Mouse (Mus musculus) spleen, adult 2 months (tissue): Measurements from ENCODE around the gene Chaf1a. TPM values are rescaled to one million over a fixed set of nuclear protein-coding genes. Genes with fewer than 3 reads are reported as not detected.
"Not testable (repeated sequence)": the region's sequence is repeated elsewhere in the genome, so short reads cannot be mapped to it uniquely, and the experiment has no call there.

Experiments used
- DNase-seq, 2 experiments: peaks; one replicate each; pipeline versions ENCODE4 v3.0.0 to v3.0.0-alpha.2; 2012 to 2021; ENCODE audit warnings: low spot score in 2 of 2, low read depth in 1 of 2
- H3K27ac ChIP-seq: fragments of 200-500 bp; 2 replicates; pipeline ENCODE4 v1.5.1; 2012; ENCODE audit warnings: low read length, inconsistent platforms; ENCODE audit not compliant: insufficient read depth
- H3K27me3 ChIP-seq: fragments of 200-500 bp; 2 replicates; pipeline ENCODE4 v1.6.1; 2012; ENCODE audit warnings: mild to moderate bottlenecking, moderate library complexity, low read length, inconsistent platforms; ENCODE audit not compliant: control insufficient read depth, insufficient read depth
- H3K36me3 ChIP-seq: fragments of 200-500 bp; 2 replicates; pipeline ENCODE4 v1.6.1; 2012; ENCODE audit warnings: mild to moderate bottlenecking, low read length, inconsistent platforms; ENCODE audit not compliant: control insufficient read depth, insufficient read depth
- H3K4me1 ChIP-seq: fragments of 200-500 bp; 2 replicates; pipeline ENCODE4 v1.6.1; 2011; ENCODE audit warnings: inconsistent platforms; ENCODE audit not compliant: control insufficient read depth, insufficient read depth, insufficient read length
- H3K4me3 ChIP-seq: fragments of 200-500 bp; 2 replicates; pipeline ENCODE4 v1.5.1; 2011; ENCODE audit warnings: mild to moderate bottlenecking, inconsistent platforms; ENCODE audit not compliant: insufficient read depth, insufficient read length; ENCODE audit errors: extremely low read depth
- CTCF ChIP-seq: fragments of 200-500 bp; IDR thresholded peaks from 2 replicates; pipeline ENCODE4 v1.5.1; 2011; ENCODE audit warnings: mild to moderate bottlenecking, inconsistent platforms; ENCODE audit not compliant: insufficient read depth, insufficient read length, insufficient replicate concordance; ENCODE audit errors: extremely low read depth
- POLR2A ChIP-seq: fragments of 200-500 bp; IDR thresholded peaks from 2 replicates; pipeline ENCODE4 v1.6.1; 2011; ENCODE audit warnings: low read depth, low read length, inconsistent platforms
- WGBS: fragments of 180-500 bp; shearing (Covaris S2); methylation state at CpG from one replicate; pipeline ENCODE4 v1.1.7; 2018; 5-methylcytosine and 5-hydroxymethylcytosine counted together
- polyA plus RNA-seq: library from polyadenylated mRNA; depleted of rRNA; stranded (reverse); fragments of >200 nt; gene quantifications from 2 replicates; pipeline ENCODE4 v1.2.3, GENCODE M21; 2012

The Chaf1a gene
- polyA plus RNA-seq, 1 experiment: 2.8 TPM

GRCm38 (mm10) chr17:56057381-56058120 lies 17.3 kb downstream of the Chaf1a start:
- WGBS: 98% methylated on average over 11 of the region's 11 CpGs
- no peak overlapping the region for H3K27ac ChIP-seq
- H3K4me1 ChIP-seq: no peaks in the 10 kb centered on the region
- DNase-seq: no peak
- no peak overlapping the region for H3K4me3 ChIP-seq
- TF ChIP-seq CTCF (no peak), POLR2A (no peak)
- H3K27me3 ChIP-seq: no peaks in the 10 kb centered on the region
- H3K36me3 ChIP-seq: peaks cover 8% of the 10 kb centered on the region

- Histone ChIP-seq H3K27me3 (no peaks in the 10 kb centered on the region), H3K4me3 (no peak overlapping the region), H3K36me3 (peaks cover 8% of the 10 kb centered on the region), H3K4me1 (no peaks in the 10 kb centered on the region), H3K27ac (no peak overlapping the region)
- WGBS: 91% methylated on average over 7 of the region's 7 CpGs
- TF ChIP-seq POLR2A (no peak), CTCF (no peak)
- DNase-seq: no peak
Measured at GRCm38 (mm10) chr17:56062081-56062480, 21.8 kb downstream of the Chaf1a start.

- not testable (repeated sequence) for H3K27me3 ChIP-seq, DNase-seq, H3K27ac ChIP-seq, H3K4me1 ChIP-seq, H3K4me3 ChIP-seq
- H3K36me3 ChIP-seq: peaks cover 30% of the 10 kb centered on the region
- WGBS: 90% methylated on average over 6 of the region's 6 CpGs
Measured at GRCm38 (mm10) chr17:56065715-56066114, 25.5 kb downstream of the Chaf1a start.

GRCm38 (mm10) chr17:56066451-56066850 lies 26.2 kb downstream of the Chaf1a start:
- no peak for DNase-seq
- H3K4me3 ChIP-seq: no peak overlapping the region
- TF ChIP-seq POLR2A (no peak), CTCF (no peak)
- no peak overlapping the region for H3K27ac ChIP-seq
- H3K4me1 ChIP-seq: no peaks in the 10 kb centered on the region
- no peaks in the 10 kb centered on the region for H3K27me3 ChIP-seq
- H3K36me3 ChIP-seq: peaks cover 37% of the 10 kb centered on the region

- Histone ChIP-seq H3K4me1 (no peaks in the 10 kb centered on the region), H3K4me3 (no peak overlapping the region), H3K27me3 (no peaks in the 10 kb centered on the region), H3K36me3 (peaks cover 43% of the 10 kb centered on the region), H3K27ac (no peak overlapping the region)
- WGBS: 96% methylated on average over 14 of the region's 14 CpGs
- no peak for DNase-seq
- TF ChIP-seq POLR2A (no peak), CTCF (no peak)
Measured at GRCm38 (mm10) chr17:56069066-56069465, 28.8 kb downstream of the Chaf1a start.

- H3K27me3 ChIP-seq: no peaks in the 10 kb centered on the region
- peaks cover 4% of the 10 kb centered on the region for H3K4me1 ChIP-seq
- no peak overlapping the region for H3K4me3 ChIP-seq
- H3K36me3 ChIP-seq: peaks cover 43% of the 10 kb centered on the region
- TF ChIP-seq CTCF (no peak), POLR2A (no peak)
- H3K27ac ChIP-seq: no peak overlapping the region
- no peak for DNase-seq
Measured at GRCm38 (mm10) chr17:56071126-56071525, 30.9 kb downstream of the Chaf1a start.

- no peak overlapping the region for H3K27ac ChIP-seq
- H3K36me3 ChIP-seq: peaks cover 41% of the 10 kb centered on the region
- TF ChIP-seq CTCF: no peak
- 94% methylated on average over 5 of the region's 5 CpGs for WGBS
- H3K27me3 ChIP-seq: no peaks in the 10 kb centered on the region
- H3K4me3 ChIP-seq: no peak overlapping the region
- H3K4me1 ChIP-seq: peaks cover 4% of the 10 kb centered on the region
- DNase-seq: no peak
Measured at GRCm38 (mm10) chr17:56072243-56072642, 32.0 kb downstream of the Chaf1a start.
